Mouse (Mus musculus): ENCODE data around the gene Ece1.

Gene Ece1

GRCm38 (mm10) chr4:137992890-137993289 is 130.9 kb downstream of the Ece1 start, which contains the start of gene Eif4g3:
TSS of gene Eif4g3 (plus strand) at chr4:137993022.
- no peak for DNase-seq

- DNase-seq = peak; percentile 100
These were observed 131.3 kb downstream of the Ece1 start for GRCm38 (mm10) chr4:137993291-137993758.

GRCm38 (mm10) chr4:137993821-137994561 is 132.0 kb downstream of the Ece1 start:
- DNase-seq = peak; percentile 64 to 75

GRCm38 (mm10) chr4:137994562-137995336 is 132.7 kb downstream of the Ece1 start:
- no peak for DNase-seq

- DNase-seq = peak in 1 of 2 experiments; percentile 53
These were observed 133.4 kb downstream of the Ece1 start for GRCm38 (mm10) chr4:137995399-137995798.

GRCm38 (mm10) chr4:137998232-137998631 is 136.2 kb downstream of the Ece1 start:
- DNase-seq = no peak

GRCm38 (mm10) chr4:138000682-138001081 is 138.6 kb downstream of the Ece1 start:
- peak; percentile 57 to 69 for DNase-seq

GRCm38 (mm10) chr4:138003909-138004610 is 142.0 kb downstream of the Ece1 start:
- peak; percentile 24 to 48 for DNase-seq

GRCm38 (mm10) chr4:138005781-138006180 is 143.7 kb downstream of the Ece1 start:
- no peak for DNase-seq

GRCm38 (mm10) chr4:138006951-138007613 is 145.0 kb downstream of the Ece1 start:
- no peak for DNase-seq

GRCm38 (mm10) chr4:138008646-138009045 is 146.6 kb downstream of the Ece1 start:
- DNase-seq = peak; percentile 40 to 52

- no peak for DNase-seq
These were observed 147.9 kb downstream of the Ece1 start for GRCm38 (mm10) chr4:138009786-138010502.

- DNase-seq = no peak
These were observed 151.9 kb downstream of the Ece1 start for GRCm38 (mm10) chr4:138013723-138014479.
